In the genomic region with DNA sequence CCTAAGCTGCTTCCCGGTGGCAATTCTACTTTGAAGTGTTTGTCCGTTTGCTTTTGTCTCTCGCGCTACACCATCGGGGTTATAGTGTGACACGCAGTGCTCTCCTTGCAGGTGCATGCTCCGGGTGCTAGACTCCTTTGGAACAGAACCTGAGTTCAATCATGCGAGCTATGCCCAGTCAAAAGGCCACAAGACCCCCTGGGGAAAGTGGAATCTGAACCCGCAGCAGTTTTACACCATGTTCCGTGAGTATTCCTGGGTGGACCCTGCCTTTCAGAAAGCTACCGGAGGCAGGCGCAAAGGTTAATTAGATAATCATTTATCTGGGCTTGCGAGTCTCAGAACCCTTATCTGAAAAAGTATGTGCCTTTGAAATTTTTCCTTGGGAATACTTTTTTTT, we compare ENCODE assay signal across 21 mouse cellular contexts.
DNase-seq lines count a peak whose midpoint lies in the region; ATAC-seq and TF ChIP-seq lines count a peak whose summit lies in the region.
"Had no signal": no experiment of that assay in that cellular context is flagged by ENCODE, and none has a peak within 500 bp of the region (broad histone marks: within the 10 kb centered on the region; RNA-seq: fewer than 3 reads in every experiment).

No protein-coding gene starts in this region.

- H3K27ac ChIP-seq in intestine, embryonic 15.5 days, result peak overlapping the region; percentile 75
- peak overlapping the region; percentile 43 for H3K27ac ChIP-seq in intestine, postnatal 0 days (ENCODE audit: low read depth, low read length)
- peak overlapping the region; percentile 75 for H3K27ac ChIP-seq in kidney, embryonic 16.5 days (ENCODE audit: low read length)
- H3K27ac ChIP-seq: forebrain, embryonic 10.5 days; heart, adult 2 months; hindbrain, embryonic 15.5 days; limb, embryonic 13.5 days; midbrain, embryonic 12.5 days; neural tube, embryonic 15.5 days had no signal

- no peaks in the 10 kb centered on the region; the same call in 1 of the 2 replicates for H3K4me1 ChIP-seq in intestine, embryonic 15.5 days (replicated peaks)
- no peaks in the 10 kb centered on the region for H3K4me1 ChIP-seq in intestine, postnatal 0 days (replicated peaks; ENCODE audit: control insufficient read depth, insufficient read depth, low read length)
- peaks cover 44% of the 10 kb centered on the region for H3K4me1 ChIP-seq in kidney, embryonic 16.5 days (ENCODE audit: insufficient read depth, low read length)
- H3K4me1 ChIP-seq: midbrain, embryonic 12.5 days had no signal

- intact Hi-C loops in left cerebral cortex, postnatal 25 days (cut with DNase I), result no loop called here

- no peaks in the 10 kb centered on the region for H3K9me3 ChIP-seq in intestine, embryonic 15.5 days
- H3K9me3 ChIP-seq in intestine, postnatal 0 days (ENCODE audit: control insufficient read depth), result no peaks in the 10 kb centered on the region
- H3K9me3 ChIP-seq in kidney, embryonic 16.5 days (ENCODE audit: low read length), result no peaks in the 10 kb centered on the region
- H3K9me3 ChIP-seq: forebrain, embryonic 10.5 days; hindbrain, embryonic 15.5 days; limb, embryonic 13.5 days; midbrain, embryonic 12.5 days; neural tube, embryonic 15.5 days had no signal

- TF ChIP-seq CTCF in intestine, postnatal 0 days (IDR thresholded peaks at IDR 0.05; ENCODE audit: low read depth), result no peak

- WGBS in intestine, embryonic 15.5 days, result 58% methylated on average over 13 of the region's 13 CpGs
- 44% methylated on average over 13 of the region's 13 CpGs for WGBS in intestine, postnatal 0 days
- WGBS in kidney, embryonic 16.5 days, result 46% methylated on average over 13 of the region's 13 CpGs
- WGBS in large intestine, adult 2 months, result 37% methylated on average over 13 of the region's 13 CpGs

- ATAC-seq in intestine, embryonic 15.5 days, result peak; percentile 69
- ATAC-seq in intestine, postnatal 0 days, result peak; percentile 53
- ATAC-seq in kidney, embryonic 16.5 days (ENCODE audit: low FRiP score, low TSS enrichment), result no peak; the same call in 1 of the 2 replicates
- ATAC-seq: forebrain, postnatal 0 days had no signal

- no peaks in the 10 kb centered on the region for H3K27me3 ChIP-seq in intestine, embryonic 15.5 days (replicated peaks)
- no peaks in the 10 kb centered on the region for H3K27me3 ChIP-seq in intestine, postnatal 0 days (replicated peaks; ENCODE audit: control insufficient read depth, insufficient read depth, low read length)
- no peaks in the 10 kb centered on the region for H3K27me3 ChIP-seq in kidney, embryonic 16.5 days (ENCODE audit: insufficient read depth, low read length)
- H3K27me3 ChIP-seq: hindbrain, embryonic 15.5 days; limb, embryonic 13.5 days; midbrain, embryonic 12.5 days; neural tube, embryonic 15.5 days had no signal

- H3K9ac ChIP-seq in intestine, embryonic 15.5 days, result no peak overlapping the region
- H3K9ac ChIP-seq in intestine, postnatal 0 days (ENCODE audit: low read depth, low read length), result no peak overlapping the region
- no peak overlapping the region for H3K9ac ChIP-seq in kidney, embryonic 16.5 days (replicated peaks; ENCODE audit: low read length)
- H3K9ac ChIP-seq: forebrain, postnatal 0 days; hindbrain, embryonic 15.5 days; limb, embryonic 13.5 days; midbrain, embryonic 12.5 days; neural tube, embryonic 15.5 days had no signal

- no peak overlapping the region for H3K4me3 ChIP-seq in intestine, embryonic 15.5 days (replicated peaks)
- peak overlapping the region; percentile 20; the same call in 1 of the 2 replicates for H3K4me3 ChIP-seq in intestine, postnatal 0 days (ENCODE audit: low read depth, low read length)
- H3K4me3 ChIP-seq in kidney, embryonic 16.5 days (ENCODE audit: low read length), result no peak overlapping the region
- H3K4me3 ChIP-seq: forebrain, embryonic 10.5 days; heart, adult 2 months; hindbrain, embryonic 15.5 days; limb, embryonic 13.5 days; midbrain, embryonic 12.5 days; neural tube, embryonic 15.5 days had no signal

- no peaks in the 10 kb centered on the region for H3K36me3 ChIP-seq in intestine, embryonic 15.5 days
- H3K36me3 ChIP-seq in intestine, postnatal 0 days (ENCODE audit: control insufficient read depth, insufficient read depth), result peaks cover 16% of the 10 kb centered on the region
- 0 out of 2 replicates have a peak, but pooled peaks cover 5% of the 10 kb centered on the region for H3K36me3 ChIP-seq in kidney, embryonic 16.5 days (ENCODE audit: insufficient read depth, low read length)

- peak overlapping the region; percentile 37 for H3K4me2 ChIP-seq in intestine, embryonic 15.5 days (replicated peaks)
- peak overlapping the region; percentile 55 for H3K4me2 ChIP-seq in intestine, postnatal 0 days (replicated peaks; ENCODE audit: low read depth)
- H3K4me2 ChIP-seq in kidney, embryonic 16.5 days (replicated peaks; ENCODE audit: low read depth, low read length), result peak overlapping the region; percentile 23; the same call in 1 of the 2 replicates
- H3K4me2 ChIP-seq: hindbrain, embryonic 15.5 days; limb, embryonic 13.5 days; midbrain, embryonic 12.5 days; neural tube, embryonic 15.5 days had no signal

- DNase-seq in large intestine, adult 2 months (ENCODE audit: low read depth, low spot score), result peak; percentile 22
- no peak for DNase-seq in left cerebral cortex, postnatal 25 days (ENCODE audit: low spot score in 2 of 2)
- no peak for DNase-seq in adrenal gland, adult 8-10 months
- DNase-seq in frontal cortex, postnatal 25 days (ENCODE audit: low spot score in 2 of 2), result no peak
- DNase-seq in T-cell, adult 2 months (ENCODE audit: low spot score), result no peak
- DNase-seq: adrenal gland, postnatal 25 days; cerebellum, adult 9-10 months; forebrain, postnatal 0 days; gastrocnemius, postnatal 36 days; heart, adult 2 months; heart, postnatal 36 days; lung, postnatal 10 days; right cerebral cortex, adult 18-20 months had no signal
